In genomic region chr1:162206998-162207707, GRCm38 (mm10) we compare ENCODE assay signal across 8 mouse cellular contexts.
A peak's percentile ranks its signal among the peaks of the same experiment; 100 is the strongest.
DNase-seq lines count a peak whose midpoint lies in the region; ATAC-seq and TF ChIP-seq lines count a peak whose summit lies in the region.
"Had no signal": no experiment of that assay in that cellular context is flagged by ENCODE, and none has a peak within 500 bp of the region (broad histone marks: within the 10 kb centered on the region; RNA-seq: fewer than 3 reads in every experiment).

No protein-coding gene starts in this region.

- DNase-seq in spleen, adult 2 months (ENCODE audit: low read depth in 1 of 2, low spot score in 2 of 2) = peak in 1 of 2 experiments; percentile 37
- DNase-seq in spleen, postnatal 10 days (ENCODE audit: low spot score in 2 of 2) = no peak
- DNase-seq in kidney, postnatal 4 days = peak; percentile 47 to 66
- no peak for DNase-seq in layer of hippocampus, adult 8-10 months (ENCODE audit: low spot score in 2 of 2)

- TF ChIP-seq POLR2A in spleen, adult 2 months (IDR thresholded peaks at IDR 0.05; ENCODE audit: low read depth, low read length) = no peak

- no peak for TF ChIP-seq CTCF in spleen, adult 2 months (IDR thresholded peaks at IDR 0.05; ENCODE audit: extremely low read depth, insufficient read depth, insufficient read length, insufficient replicate concordance)

- H3K4me1 ChIP-seq in spleen, adult 2 months (ENCODE audit: control insufficient read depth, insufficient read depth, insufficient read length) = no peaks in the 10 kb centered on the region
- peaks cover 36% of the 10 kb centered on the region for H3K4me1 ChIP-seq in embryonic facial prominence, embryonic 15.5 days
- peaks cover 27% of the 10 kb centered on the region for H3K4me1 ChIP-seq in neural tube, embryonic 13.5 days (replicated peaks)
- peaks cover 24% of the 10 kb centered on the region for H3K4me1 ChIP-seq in forebrain, embryonic 12.5 days

- H3K9me3 ChIP-seq in embryonic facial prominence, embryonic 15.5 days (replicated peaks) = no peaks in the 10 kb centered on the region
- no peaks in the 10 kb centered on the region for H3K9me3 ChIP-seq in neural tube, embryonic 13.5 days
- no peaks in the 10 kb centered on the region for H3K9me3 ChIP-seq in forebrain, embryonic 12.5 days

- ATAC-seq in embryonic facial prominence, embryonic 15.5 days (ENCODE audit: insufficient number of reproducible peaks, low FRiP score, low TSS enrichment, low read depth) = peak; percentile 67
- ATAC-seq in neural tube, embryonic 13.5 days (ENCODE audit: low read depth) = no peak
- no peak for ATAC-seq in forebrain, embryonic 12.5 days (ENCODE audit: low FRiP score)

- H3K27me3 ChIP-seq in spleen, adult 2 months (ENCODE audit: control insufficient read depth, insufficient read depth, low read length) = no peaks in the 10 kb centered on the region
- H3K27me3 ChIP-seq in embryonic facial prominence, embryonic 15.5 days = no peaks in the 10 kb centered on the region
- no peaks in the 10 kb centered on the region for H3K27me3 ChIP-seq in neural tube, embryonic 13.5 days
- no peaks in the 10 kb centered on the region for H3K27me3 ChIP-seq in forebrain, embryonic 12.5 days

- no peaks in the 10 kb centered on the region for H3K36me3 ChIP-seq in spleen, adult 2 months (ENCODE audit: control insufficient read depth, insufficient read depth, low read length)
- no peaks in the 10 kb centered on the region for H3K36me3 ChIP-seq in embryonic facial prominence, embryonic 15.5 days
- no peaks in the 10 kb centered on the region for H3K36me3 ChIP-seq in neural tube, embryonic 13.5 days
- H3K36me3 ChIP-seq in forebrain, embryonic 12.5 days (replicated peaks) = no peaks in the 10 kb centered on the region

- peak overlapping the region; percentile 39 for H3K4me2 ChIP-seq in embryonic facial prominence, embryonic 15.5 days (replicated peaks)
- 0 out of 2 replicates have a peak overlapping the region, but pooled peaks have one; percentile 7 for H3K4me2 ChIP-seq in neural tube, embryonic 13.5 days
- H3K4me2 ChIP-seq in forebrain, embryonic 12.5 days = no peak overlapping the region

- no peak overlapping the region for H3K9ac ChIP-seq in embryonic facial prominence, embryonic 15.5 days
- no peak overlapping the region for H3K9ac ChIP-seq in neural tube, embryonic 13.5 days
- no peak overlapping the region for H3K9ac ChIP-seq in forebrain, embryonic 12.5 days

- H3K27ac ChIP-seq in spleen, adult 2 months (ENCODE audit: insufficient read depth, low read length) = no peak overlapping the region
- peak overlapping the region; percentile 91 for H3K27ac ChIP-seq in embryonic facial prominence, embryonic 15.5 days (replicated peaks)
- no peak overlapping the region for H3K27ac ChIP-seq in neural tube, embryonic 13.5 days (replicated peaks)
- no peak overlapping the region for H3K27ac ChIP-seq in forebrain, embryonic 12.5 days

- 12% methylated on average over 12 of the region's 12 CpGs for WGBS in spleen, adult 2 months
- 18% methylated on average over 12 of the region's 12 CpGs for WGBS in embryonic facial prominence, embryonic 15.5 days
- 68% methylated on average over 12 of the region's 12 CpGs for WGBS in neural tube, embryonic 13.5 days
- 67% methylated on average over 12 of the region's 12 CpGs for WGBS in forebrain, embryonic 12.5 days

- 0 out of 2 replicates have a peak overlapping the region, but pooled peaks have one; percentile 15 for H3K4me3 ChIP-seq in spleen, adult 2 months (ENCODE audit: extremely low read depth, insufficient read depth, insufficient read length)
- peak overlapping the region; percentile 23 for H3K4me3 ChIP-seq in embryonic facial prominence, embryonic 15.5 days (replicated peaks)
- no peak overlapping the region for H3K4me3 ChIP-seq in neural tube, embryonic 13.5 days
- H3K4me3 ChIP-seq in forebrain, embryonic 12.5 days (replicated peaks) = no peak overlapping the region
- H3K4me3 ChIP-seq: erythroblast, embryonic 14.5 days had no signal

Comparison
In these comparisons a context has a peak if more than half of its experiments do, and no peak if none do; other contexts are left out.
1. DNase-seq: peak in kidney, postnatal 4 days (2 of 2); none in spleen, postnatal 10 days (0 of 2) and layer of hippocampus, adult 8-10 months (0 of 2).
2. H3K4me3 ChIP-seq: peak in spleen, adult 2 months (single experiment) and embryonic facial prominence, embryonic 15.5 days (single experiment); none in neural tube, embryonic 13.5 days (single experiment) and forebrain, embryonic 12.5 days (single experiment).